Mouse (Mus musculus): ENCODE measurements around the gene Col27a1.
A peak's percentile ranks its signal among the peaks of the same experiment; 100 is the strongest.

Col27a1 gene

GRCm38 (mm10) chr4:63355877-63356665 lies 142.3 kb downstream of the Col27a1 start, which contains the start of gene Orm3:
Gene Orm3 (plus strand): TSS chr4:63356162.
- ATAC-seq (ENCODE audit: insufficient number of reproducible peaks, low FRiP score, low TSS enrichment), result no peak

- no peak for ATAC-seq (ENCODE audit: insufficient number of reproducible peaks, low FRiP score, low TSS enrichment)
These were observed 143.3 kb downstream of the Col27a1 start for GRCm38 (mm10) chr4:63356981-63357570.

GRCm38 (mm10) chr4:63359861-63360260 lies 146.1 kb downstream of the Col27a1 start:
- ATAC-seq (ENCODE audit: insufficient number of reproducible peaks, low FRiP score, low TSS enrichment), result no peak

- ATAC-seq (ENCODE audit: insufficient number of reproducible peaks, low FRiP score, low TSS enrichment), result no peak
These were observed 148.3 kb downstream of the Col27a1 start, which contains the start of gene Orm2 for GRCm38 (mm10) chr4:63362150-63362549. Gene Orm2 (plus strand): TSS chr4:63362449.

- peak; percentile 62 for ATAC-seq (ENCODE audit: insufficient number of reproducible peaks, low FRiP score, low TSS enrichment)
These were observed 154.8 kb downstream of the Col27a1 start for GRCm38 (mm10) chr4:63368577-63368976.

GRCm38 (mm10) chr4:63370897-63371296 lies 157.1 kb downstream of the Col27a1 start:
- no peak for ATAC-seq (ENCODE audit: insufficient number of reproducible peaks, low FRiP score, low TSS enrichment)

- no peak for ATAC-seq (ENCODE audit: insufficient number of reproducible peaks, low FRiP score, low TSS enrichment)
These were observed 158.1 kb downstream of the Col27a1 start for GRCm38 (mm10) chr4:63371890-63372289.

GRCm38 (mm10) chr4:63373404-63373803 lies 159.6 kb downstream of the Col27a1 start:
- no peak for ATAC-seq (ENCODE audit: insufficient number of reproducible peaks, low FRiP score, low TSS enrichment)

GRCm38 (mm10) chr4:63374331-63374730 lies 160.5 kb downstream of the Col27a1 start:
- no peak for ATAC-seq (ENCODE audit: insufficient number of reproducible peaks, low FRiP score, low TSS enrichment)

GRCm38 (mm10) chr4:63375367-63375766 lies 161.6 kb downstream of the Col27a1 start:
- ATAC-seq (ENCODE audit: insufficient number of reproducible peaks, low FRiP score, low TSS enrichment), result no peak

GRCm38 (mm10) chr4:63377483-63377882 lies 163.7 kb downstream of the Col27a1 start:
- no peak for ATAC-seq (ENCODE audit: insufficient number of reproducible peaks, low FRiP score, low TSS enrichment)

- ATAC-seq (ENCODE audit: insufficient number of reproducible peaks, low FRiP score, low TSS enrichment), result no peak
These were observed 169.0 kb downstream of the Col27a1 start for GRCm38 (mm10) chr4:63382676-63383369.

- no peak for ATAC-seq (ENCODE audit: insufficient number of reproducible peaks, low FRiP score, low TSS enrichment)
These were observed 169.7 kb downstream of the Col27a1 start for GRCm38 (mm10) chr4:63383474-63383873.

- no peak for ATAC-seq (ENCODE audit: insufficient number of reproducible peaks, low FRiP score, low TSS enrichment)
These were observed 170.5 kb downstream of the Col27a1 start for GRCm38 (mm10) chr4:63384262-63384661.

Measured in cerebellum, adult (tissue).